Comparison of ENCODE assay signal across 8 mouse cellular contexts in the genomic region with DNA sequence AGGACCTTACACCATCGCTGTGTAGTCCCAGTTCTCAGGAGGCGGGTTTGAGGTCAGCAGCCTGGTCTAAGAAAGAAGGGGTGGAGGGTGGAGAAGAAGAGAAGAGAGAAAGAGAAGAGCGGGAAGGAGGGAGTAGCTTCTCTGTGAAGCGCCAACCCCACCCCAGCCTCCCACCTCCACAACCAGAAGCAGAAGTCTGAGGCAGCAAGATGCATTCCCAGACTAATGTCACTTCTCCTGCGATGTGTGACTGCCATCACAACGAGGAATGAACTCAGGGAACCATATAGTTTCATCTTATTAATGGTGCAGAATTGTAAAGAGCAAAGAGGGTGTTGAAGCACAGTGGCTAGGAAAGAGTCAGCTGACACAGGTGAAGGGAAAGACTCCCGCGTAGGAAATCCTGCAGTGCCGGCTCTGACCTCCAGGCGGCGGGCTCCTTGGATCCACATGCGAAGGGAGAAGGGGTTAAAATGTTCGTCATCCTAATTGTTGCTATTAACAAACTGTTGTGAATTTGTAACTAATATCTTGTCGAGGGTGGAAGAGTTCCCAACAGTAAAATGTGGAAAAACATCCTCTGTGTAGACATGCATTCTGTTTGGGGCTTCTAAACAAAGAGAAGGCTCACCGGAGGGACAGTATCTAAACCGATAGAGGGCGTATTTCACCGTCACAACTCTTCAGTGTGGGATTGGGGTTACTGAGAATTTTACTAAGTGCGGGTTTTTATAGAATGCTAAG. TPM values are rescaled to one million over a fixed set of nuclear protein-coding genes. Genes with fewer than 3 reads are reported as not detected.
DNase-seq lines count a peak whose midpoint lies in the region; ATAC-seq and TF ChIP-seq lines count a peak whose summit lies in the region.

No protein-coding gene starts in this region.

- no peak for TF ChIP-seq EP300 in CH12.LX (IDR thresholded peaks at IDR 0.05; ENCODE audit: low read length)

- H3K4me1 ChIP-seq in CH12.LX (ENCODE audit: control insufficient read depth in 1 of 2, insufficient read depth in 2 of 2), result no peaks in the 10 kb centered on the region
- H3K4me1 ChIP-seq in embryonic fibroblast, embryonic 13.5 days (ENCODE audit: control insufficient read depth, insufficient read depth, low read length), result no peaks in the 10 kb centered on the region
- H3K4me1 ChIP-seq in heart, embryonic 13.5 days, result peaks cover 4% of the 10 kb centered on the region; the same call in 1 of the 2 replicates
- no peaks in the 10 kb centered on the region for H3K4me1 ChIP-seq in kidney, postnatal 0 days (replicated peaks; ENCODE audit: insufficient read depth, low read length)
- peaks cover 6% of the 10 kb centered on the region for H3K4me1 ChIP-seq in liver, embryonic 12.5 days

- ATAC-seq in heart, embryonic 13.5 days (ENCODE audit: extremely low read depth, insufficient number of reproducible peaks, low FRiP score, low TSS enrichment), result no peak
- ATAC-seq in kidney, postnatal 0 days (replicated peaks; ENCODE audit: low FRiP score, low read depth), result peak; percentile 47; the same call in 1 of the 2 replicates
- ATAC-seq in liver, embryonic 12.5 days, result no peak

- peak overlapping the region; percentile 57; the same call in 1 of the 2 replicates for H3K9ac ChIP-seq in CH12.LX (ENCODE audit: insufficient read depth, low read depth)
- peak overlapping the region; percentile 53 for H3K9ac ChIP-seq in heart, embryonic 13.5 days
- no peak overlapping the region for H3K9ac ChIP-seq in kidney, postnatal 0 days (ENCODE audit: low read depth, low read length)
- no peak overlapping the region for H3K9ac ChIP-seq in liver, embryonic 12.5 days

- peak overlapping the region; percentile 96 for H3K4me2 ChIP-seq in CH12.LX (ENCODE audit: insufficient read depth, low read depth, poor library complexity, severe bottlenecking)
- H3K4me2 ChIP-seq in heart, embryonic 13.5 days, result peak overlapping the region; percentile 69
- H3K4me2 ChIP-seq in kidney, postnatal 0 days (ENCODE audit: low read length), result peak overlapping the region; percentile 47
- peak overlapping the region; percentile 53 for H3K4me2 ChIP-seq in liver, embryonic 12.5 days

- dilution Hi-C loops in CH12.LX (cut with MboI; ENCODE audit: extremely low pct_ligation_motif_present, extremely low pct_unique_long_range_greater_than_20kb, low sequenced_read_pairs), result no loop called here

- peak; percentile 65 for DNase-seq in CH12.LX (ENCODE audit: extremely low read depth)
- peak; percentile 76 for DNase-seq in brain, embryonic 14.5 days (ENCODE audit: low read depth)
- DNase-seq in kidney, postnatal 0 days (ENCODE audit: low spot score), result peak; percentile 70
- peak; percentile 79 for DNase-seq in naive thymus-derived CD4-positive, alpha-beta T cell, adult 2 months (ENCODE audit: low read depth)
- DNase-seq in telencephalon, adult 2 months (ENCODE audit: low read depth, low spot score), result peak; percentile 16

- H3K9me3 ChIP-seq in CH12.LX (replicated peaks; ENCODE audit: low read length), result peaks cover 2% of the 10 kb centered on the region
- 0 out of 2 replicates have a peak, but pooled peaks cover 5% of the 10 kb centered on the region for H3K9me3 ChIP-seq in heart, embryonic 13.5 days
- H3K9me3 ChIP-seq in kidney, postnatal 0 days (replicated peaks; ENCODE audit: low read length), result no peaks in the 10 kb centered on the region
- no peaks in the 10 kb centered on the region for H3K9me3 ChIP-seq in liver, embryonic 12.5 days (replicated peaks)

- TF ChIP-seq POLR2A in CH12.LX (IDR thresholded peaks at IDR 0.05; ENCODE audit: low read depth, low read length), result no peak
- TF ChIP-seq POLR2A in brain, embryonic 14.5 days (IDR thresholded peaks at IDR 0.05; ENCODE audit: borderline replicate concordance, extremely low read depth, insufficient read depth, insufficient read length, poor library complexity, severe bottlenecking), result no peak
- TF ChIP-seq POLR2A in embryonic fibroblast, embryonic 13.5 days (IDR thresholded peaks at IDR 0.05; ENCODE audit: low read depth, low read length), result no peak

- peak; percentile 78 to 85 for TF ChIP-seq CTCF in CH12.LX (conservative IDR thresholded peaks at IDR 0.05 in 1 of 2, IDR thresholded peaks at IDR 0.05 in 1 of 2; ENCODE audit: low read depth in 2 of 2, low read length in 2 of 2)
- peak; percentile 88 for TF ChIP-seq CTCF in brain, embryonic 14.5 days (IDR thresholded peaks at IDR 0.05; ENCODE audit: borderline replicate concordance, extremely low read depth, insufficient read depth, insufficient read length)
- TF ChIP-seq CTCF in embryonic fibroblast, embryonic 13.5 days (IDR thresholded peaks at IDR 0.05; ENCODE audit: borderline replicate concordance, insufficient read depth, low read length), result 0 out of 2 replicates have a peak, but pooled peaks have one; percentile 26
- TF ChIP-seq CTCF in kidney, postnatal 0 days (IDR thresholded peaks at IDR 0.05; ENCODE audit: low read depth), result peak; percentile 87

- 19% methylated on average over 19 of the region's 19 CpGs for WGBS in heart, embryonic 13.5 days
- WGBS in kidney, postnatal 0 days, result 18% methylated on average over 19 of the region's 19 CpGs
- WGBS in liver, embryonic 12.5 days (ENCODE audit: insufficient replicate concordance), result 16% methylated on average over 19 of the region's 19 CpGs

- H3K36me3 ChIP-seq in CH12.LX (replicated peaks in 1 of 2; ENCODE audit: control insufficient read depth in 1 of 2, insufficient read depth in 1 of 2, low read length in 1 of 2), result no peaks in the 10 kb centered on the region
- no peaks in the 10 kb centered on the region for H3K36me3 ChIP-seq in heart, embryonic 13.5 days
- H3K36me3 ChIP-seq in kidney, postnatal 0 days (ENCODE audit: insufficient read depth, low read length), result no peaks in the 10 kb centered on the region
- no peaks in the 10 kb centered on the region for H3K36me3 ChIP-seq in liver, embryonic 12.5 days

- H3K27me3 ChIP-seq in CH12.LX (replicated peaks), result no peaks in the 10 kb centered on the region
- peaks cover 25% of the 10 kb centered on the region for H3K27me3 ChIP-seq in heart, embryonic 13.5 days (replicated peaks)
- no peaks in the 10 kb centered on the region for H3K27me3 ChIP-seq in kidney, postnatal 0 days (ENCODE audit: insufficient read depth, low read length)
- peaks cover 24% of the 10 kb centered on the region; the same call in 1 of the 2 replicates for H3K27me3 ChIP-seq in liver, embryonic 12.5 days (replicated peaks)

- no peaks in the 10 kb centered on the region for H3K79me2 ChIP-seq in CH12.LX (replicated peaks; ENCODE audit: control insufficient read depth, extremely low read depth, insufficient read depth, poor library complexity, severe bottlenecking)

- no peak; the same call in 1 of the 2 replicates for TF ChIP-seq RAD21 in CH12.LX (IDR thresholded peaks at IDR 0.05; ENCODE audit: low read depth, low read length)

- H3K4me3 ChIP-seq in CH12.LX (replicated peaks in 1 of 3; ENCODE audit: low read depth in 2 of 3, low read length in 2 of 3, poor library complexity in 1 of 3), result peak overlapping the region; percentile 16 to 43 (median 31)
- peak overlapping the region; percentile 24; the same call in 1 of the 2 replicates for H3K4me3 ChIP-seq in embryonic fibroblast, embryonic 13.5 days (ENCODE audit: insufficient read depth, low read length)
- H3K4me3 ChIP-seq in heart, embryonic 13.5 days, result peak overlapping the region; percentile 45
- H3K4me3 ChIP-seq in kidney, postnatal 0 days (replicated peaks; ENCODE audit: low read depth, low read length), result 0 out of 2 replicates have a peak overlapping the region, but pooled peaks have one; percentile 1
- peak overlapping the region; percentile 27 for H3K4me3 ChIP-seq in liver, embryonic 12.5 days

- no peak overlapping the region for H3K27ac ChIP-seq in CH12.LX (ENCODE audit: insufficient read depth, low read depth)
- no peak overlapping the region for H3K27ac ChIP-seq in embryonic fibroblast, embryonic 13.5 days (ENCODE audit: insufficient read depth, low read length)
- H3K27ac ChIP-seq in heart, embryonic 13.5 days (replicated peaks), result no peak overlapping the region
- H3K27ac ChIP-seq in kidney, postnatal 0 days, result no peak overlapping the region
- H3K27ac ChIP-seq in liver, embryonic 12.5 days, result no peak overlapping the region

- in situ Hi-C loops in CH12.LX (cut with MboI; ENCODE audit: low pct_ligation_motif_present, low pct_unique_long_range_greater_than_20kb, low sequenced_read_pairs), result loop anchor here (5.0 to 25.0 kb wide), 3 partner anchors 103 to 480 kb away; no protein-coding TSS in a partner anchor

TF ChIP-seq in CH12.LX, 34 proteins besides CTCF, POLR2A, EP300 and RAD21:
- TF ChIP-seq CHD2 (IDR thresholded peaks at IDR 0.05; ENCODE audit: low read length) (no peak), ZKSCAN1 (IDR thresholded peaks at IDR 0.05; ENCODE audit: borderline replicate concordance, low read depth, low read length) (no peak), SMC3 (IDR thresholded peaks at IDR 0.05; ENCODE audit: low read depth, low read length) (peak; percentile 17; the same call in 1 of the 2 replicates), USF1 (IDR thresholded peaks at IDR 0.05; ENCODE audit: low read depth, low read length) (peak; percentile 15; the same call in 1 of the 2 replicates), MEF2A (IDR thresholded peaks at IDR 0.05; ENCODE audit: borderline replicate concordance, low read depth, low read length) (no peak)
TF ChIP-seq in CH12.LX: peak in this region for 2.

RNA-seq across cellular contexts. Expression of gene Ptf1a, which starts 31.1 kb away (rescaled TPM):
- total RNA-seq in CH12.LX (2012; rRNA removed), result not detected in 2 replicates
- total RNA-seq in CH12.LX (2014; rRNA removed), result not detected in 2 replicates
- not detected in 2 replicates for polyA plus RNA-seq in CH12.LX (2012; ENCODE audit: insufficient read length, low read depth)
- 0.61 and 1.2 TPM in 2 replicates for polyA plus RNA-seq in brain, embryonic 14.5 days (2012; rRNA removed)
- polyA plus RNA-seq in embryonic fibroblast, embryonic 13.5 days (2011; ENCODE audit: insufficient read length, low read depth, missing spikeins), result not detected in 2 replicates
- not detected in 2 replicates for polyA plus RNA-seq in heart, embryonic 13.5 days (2015; fragmentation: Nextera tagmentation; extraction: Ambion mirVana)
- polyA plus RNA-seq in kidney, postnatal 0 days (2015; fragmentation: Nextera tagmentation; extraction: Ambion mirVana), result not detected in 2 replicates
- polyA plus RNA-seq in liver, embryonic 12.5 days (2016; fragmentation: Nextera tagmentation; extraction: Ambion mirVana), result not detected in 2 replicates

RNA-seq across cellular contexts. Expression of gene Msrb2, which starts 43.2 kb away (rescaled TPM):
- total RNA-seq in CH12.LX (2012; rRNA removed), result 9.0 and 14.4 TPM in 2 replicates
- 21.6 and 30.2 TPM in 2 replicates for total RNA-seq in CH12.LX (2014; rRNA removed)
- 27.8 and 32.7 TPM in 2 replicates for polyA plus RNA-seq in CH12.LX (2012; ENCODE audit: insufficient read length, low read depth)
- 7.0 and 7.4 TPM in 2 replicates for polyA plus RNA-seq in brain, embryonic 14.5 days (2012; rRNA removed)
- 6.5 and 13.2 TPM in 2 replicates for polyA plus RNA-seq in embryonic fibroblast, embryonic 13.5 days (2011; ENCODE audit: insufficient read length, low read depth, missing spikeins)
- polyA plus RNA-seq in heart, embryonic 13.5 days (2015; fragmentation: Nextera tagmentation; extraction: Ambion mirVana), result 35.5 and 41.5 TPM in 2 replicates
- polyA plus RNA-seq in kidney, postnatal 0 days (2015; fragmentation: Nextera tagmentation; extraction: Ambion mirVana), result 37.8 and 38.0 TPM in 2 replicates
- 10.3 and 11.2 TPM in 2 replicates for polyA plus RNA-seq in liver, embryonic 12.5 days (2016; fragmentation: Nextera tagmentation; extraction: Ambion mirVana)

Comparison
In these comparisons a context has a peak if more than half of its experiments do, and no peak if none do; other contexts are left out.
1. DNase-seq: peak in every context shown above with its lines; median percentile 79 in naive thymus-derived CD4-positive, alpha-beta T cell, adult 2 months; 76 in brain, embryonic 14.5 days; 70 in kidney, postnatal 0 days; 65 in CH12.LX; 16 in telencephalon, adult 2 months.
2. H3K9ac ChIP-seq: peak in CH12.LX (single experiment) and heart, embryonic 13.5 days (single experiment); none in kidney, postnatal 0 days (single experiment) and liver, embryonic 12.5 days (single experiment).
3. CTCF ChIP-seq: peak in every context shown above with its lines; median percentile 88 in brain, embryonic 14.5 days; 87 in kidney, postnatal 0 days; 82 in CH12.LX; 26 in embryonic fibroblast, embryonic 13.5 days.
4. Peak in every context shown above with its lines, with median percentiles within 50 percentile points of each other: H3K4me2 ChIP-seq and H3K4me3 ChIP-seq.